Mouse (Mus musculus) megakaryocyte-erythroid progenitor cell, adult 5 weeks (primary cell): ENCODE data around the gene Cs. TPM values are rescaled to one million over a fixed set of nuclear protein-coding genes. Genes with fewer than 3 reads are reported as not detected.

ENCODE experiments used
- polyA plus RNA-seq: library from polyadenylated mRNA; stranded (reverse); fragments of >175 nt; gene quantifications from 2 replicates; pipeline ENCODE4 v1.2.3, GENCODE M21; 2012

Gene Cs
- 29.3 and 29.5 TPM in 2 replicates for polyA plus RNA-seq

DNA sequence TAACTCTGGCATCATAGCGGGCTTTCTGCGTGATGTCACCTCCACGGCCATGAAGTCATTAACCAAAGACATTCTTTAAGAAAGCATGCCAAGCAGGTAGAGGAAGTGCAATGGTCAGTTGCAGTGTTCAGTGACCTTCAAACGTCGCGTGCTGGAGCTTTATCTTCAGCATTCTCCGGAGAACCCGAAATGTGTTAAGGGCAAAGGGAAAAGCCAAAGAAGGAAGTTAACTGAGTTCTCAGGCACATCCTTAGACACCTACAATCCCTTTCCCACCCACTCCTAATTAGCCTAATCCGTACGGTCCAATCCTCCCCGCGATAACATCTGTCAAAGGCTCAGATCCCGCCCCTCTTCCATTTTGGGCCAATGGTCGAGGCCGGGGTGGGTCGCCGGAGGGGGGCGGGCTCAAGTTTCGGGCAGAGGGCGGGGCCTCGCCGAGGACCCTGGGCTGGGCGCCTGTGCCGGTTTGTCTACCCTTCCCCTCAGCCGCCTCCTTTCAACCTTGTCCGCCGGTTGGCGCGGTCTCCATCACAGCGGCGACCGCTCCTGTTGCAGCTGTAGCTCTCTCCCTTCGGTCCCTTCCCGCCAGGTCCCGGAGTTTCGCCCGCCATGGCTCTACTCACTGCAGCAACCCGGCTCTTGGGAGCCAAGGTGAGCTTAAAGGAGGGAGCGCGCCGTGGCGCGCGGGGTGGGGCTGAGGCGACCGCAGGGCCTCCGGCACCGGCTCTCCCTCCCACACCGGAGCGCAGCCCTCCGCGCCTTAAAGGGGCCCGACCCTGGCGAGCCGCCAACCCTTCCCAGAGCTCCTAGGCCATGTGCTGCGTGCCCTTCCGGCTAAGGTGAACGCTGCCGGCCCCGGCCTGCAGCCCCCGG lies at the start of gene Cs:
Gene Cs, plus strand, starts transcription at position 429 of the 876 bp plus-strand sequence.

GRCm38 (mm10) chr10:128298702-128299171 lies 38.8 kb upstream of the Cs start, which contains the start of gene Il23a:
Gene Il23a, minus strand, starts transcription at chr10:128298752.

GRCm38 (mm10) chr10:128303126-128304021 lies 34.2 kb upstream of the Cs start, which contains the start of gene Pan2:
Gene Pan2, plus strand, starts transcription at chr10:128303335.

GRCm38 (mm10) chr10:128322141-128323108 lies 15.1 kb upstream of the Cs start, which contains the start of gene Cnpy2:
Gene Cnpy2, plus strand, starts transcription at chr10:128322459.

GRCm38 (mm10) chr10:128368402-128369217 lies 31.1 kb downstream of the Cs start, which contains the start of gene Coq10a:
Gene Coq10a, minus strand, starts transcription at chr10:128368997.

GRCm38 (mm10) chr10:128376455-128377211 lies 39.1 kb downstream of the Cs start, which contains the start of gene Ankrd52:
Gene Ankrd52, plus strand, starts transcription at chr10:128377115.

DNA sequence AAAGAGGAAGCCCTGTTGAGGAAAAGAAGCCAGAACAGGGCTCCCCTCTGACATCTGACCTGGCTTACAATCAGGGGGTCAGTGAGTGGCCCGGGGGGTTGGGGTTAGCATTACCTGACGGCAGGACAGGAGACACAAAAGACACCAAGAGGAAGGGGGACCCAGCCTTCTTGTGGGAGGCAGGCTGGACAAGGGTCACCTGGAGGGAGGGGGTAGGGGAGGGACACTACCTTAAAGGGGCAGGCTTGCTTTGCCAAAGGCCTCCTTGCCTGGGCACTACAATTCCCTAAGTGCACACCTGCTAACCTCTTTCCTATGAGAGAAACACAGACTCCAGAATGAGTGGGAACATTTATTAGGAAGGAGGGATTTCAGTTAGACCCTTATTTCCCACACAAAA lies 63.5 kb downstream of the Cs start, which contains the start of gene Slc39a5:
Gene Slc39a5, minus strand, starts transcription at position 174 of the 400 bp plus-strand sequence.

GRCm38 (mm10) chr10:128411211-128412054 lies 73.9 kb downstream of the Cs start, which contains the start of the genes Nabp2 and Rnf41:
Gene Nabp2, minus strand, starts transcription at chr10:128411492.
Gene Rnf41, plus strand, starts transcription at chr10:128411657.

Other genes starting within 250 kb of the Cs start
- gene Baz2a, start 246.2 kb upstream of the Cs start, polyA plus RNA-seq, result 22.0 and 31.0 TPM in 2 replicates
- gene Rbms2, start 157.4 kb upstream of the Cs start, polyA plus RNA-seq, result 6.4 and 7.7 TPM in 2 replicates
- 1.2 and 2.4 TPM in 2 replicates for gene Gls2, start 143.3 kb upstream of the Cs start, polyA plus RNA-seq
- 2.2 and 3.2 TPM in 2 replicates for gene Spryd4, start 125.9 kb upstream of the Cs start, polyA plus RNA-seq
- 0.21 and 0.27 TPM in 2 replicates for gene Mip, start 111.9 kb upstream of the Cs start, polyA plus RNA-seq
- 37.8 and 58.1 TPM in 2 replicates for gene Timeless, start 105.7 kb upstream of the Cs start, polyA plus RNA-seq
- gene Apon, start 83.6 kb upstream of the Cs start, polyA plus RNA-seq, result 0.14 and 0.30 TPM in 2 replicates
- 0.05 and 0.19 TPM in 2 replicates for gene Apof, start 69.1 kb upstream of the Cs start, polyA plus RNA-seq
- gene Stat2, start 67.2 kb upstream of the Cs start, polyA plus RNA-seq, result 17.2 and 18.9 TPM in 2 replicates
- 0.32 and 0.37 TPM in 2 replicates for gene Il23a, start 39.0 kb upstream of the Cs start, polyA plus RNA-seq
- gene Pan2, start 34.4 kb upstream of the Cs start, polyA plus RNA-seq, result 4.0 and 4.9 TPM in 2 replicates
- 92.5 and 111 TPM in 2 replicates for gene Cnpy2, start 15.3 kb upstream of the Cs start, polyA plus RNA-seq
- gene Coq10a, start 31.3 kb downstream of the Cs start, polyA plus RNA-seq, result 8.1 TPM in 2 replicates
- 65.0 and 67.0 TPM in 2 replicates for gene Ankrd52, start 39.4 kb downstream of the Cs start, polyA plus RNA-seq
- 0.05 TPM in 1 of 2 replicates, not detected in the other for gene Slc39a5, start 63.5 kb downstream of the Cs start, polyA plus RNA-seq
- 201 and 217 TPM in 2 replicates for gene Nabp2, start 73.8 kb downstream of the Cs start, polyA plus RNA-seq
- gene Rnf41, start 73.9 kb downstream of the Cs start, polyA plus RNA-seq, result 15.5 and 16.3 TPM in 2 replicates
- 197 and 236 TPM in 2 replicates for gene Smarcc2, start 121.5 kb downstream of the Cs start, polyA plus RNA-seq
- 457 and 543 TPM in 2 replicates for gene Myl6, start 156.4 kb downstream of the Cs start, polyA plus RNA-seq
- 18.3 and 25.9 TPM in 2 replicates for gene Myl6b, start 161.0 kb downstream of the Cs start, polyA plus RNA-seq
- 147 and 159 TPM in 2 replicates for gene Esyt1, start 188.1 kb downstream of the Cs start, polyA plus RNA-seq
- 33.5 and 34.0 TPM in 2 replicates for gene Zc3h10, start 210.0 kb downstream of the Cs start, polyA plus RNA-seq
- gene Rpl41, start 211.6 kb downstream of the Cs start, polyA plus RNA-seq, result 8,366 and 9,270 TPM in 2 replicates
- 508 and 557 TPM in 2 replicates for gene Pa2g4, start 228.3 kb downstream of the Cs start, polyA plus RNA-seq